Mouse (Mus musculus) cerebellum, postnatal 4 days (tissue): ENCODE measurements at regions not wholly inside any gene's neighbourhood (a gene's known extent, or its start where the extent isn't known, plus 50 kb on each side); places are given as distances from the start of the nearest gene placed in this dataset.
"Not testable (repeated sequence)": the region's sequence is repeated elsewhere in the genome, so short reads cannot be mapped to it uniquely, and the experiment has no call there.

Source experiments
- DNase-seq, 2 experiments: peaks; one replicate each; pipeline ENCODE4 v3.0.0; 2022; ENCODE audit warnings: low spot score in 2 of 2, mixed read lengths in 1 of 2

DNA sequence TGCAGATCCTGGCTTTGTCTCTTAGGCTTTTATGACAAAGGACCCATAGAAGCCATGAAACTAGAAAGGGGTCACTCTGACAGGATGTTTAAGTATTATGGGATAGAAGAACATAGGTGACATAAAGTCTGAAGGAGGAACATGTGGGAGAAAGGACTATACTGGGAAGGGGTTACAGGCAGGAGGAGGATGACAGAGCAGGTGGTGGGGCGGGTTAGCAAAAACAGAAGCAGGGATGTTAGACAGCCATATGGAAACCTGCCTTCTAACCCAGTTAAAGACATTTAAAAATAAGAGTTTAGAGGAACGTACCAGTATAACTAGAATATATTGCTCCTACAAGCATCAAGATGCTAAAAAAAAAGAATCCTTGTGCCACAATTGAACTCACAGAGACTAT, 438.9 kb upstream of the Htr2a start:
- no peak for DNase-seq

DNA sequence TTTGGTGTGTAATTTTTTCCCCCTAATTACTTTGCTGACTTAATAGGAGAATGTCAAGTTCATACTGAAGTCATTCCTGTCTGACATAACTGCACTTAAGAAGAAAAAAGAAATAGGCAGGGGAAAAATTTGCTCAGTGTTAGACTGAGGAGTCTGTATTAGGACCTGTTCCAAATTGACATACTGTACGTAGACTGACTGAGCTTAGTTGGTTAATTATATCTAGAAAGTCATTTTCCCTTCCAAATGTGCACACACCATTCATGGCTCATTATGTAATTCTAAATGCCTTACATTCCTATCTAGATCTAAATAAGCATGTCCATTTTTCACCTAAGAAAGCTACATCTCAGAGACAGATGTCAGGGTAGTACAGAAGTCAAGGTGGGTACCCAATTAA, 435.6 kb upstream of the Htr2a start:
- no peak for DNase-seq

DNA sequence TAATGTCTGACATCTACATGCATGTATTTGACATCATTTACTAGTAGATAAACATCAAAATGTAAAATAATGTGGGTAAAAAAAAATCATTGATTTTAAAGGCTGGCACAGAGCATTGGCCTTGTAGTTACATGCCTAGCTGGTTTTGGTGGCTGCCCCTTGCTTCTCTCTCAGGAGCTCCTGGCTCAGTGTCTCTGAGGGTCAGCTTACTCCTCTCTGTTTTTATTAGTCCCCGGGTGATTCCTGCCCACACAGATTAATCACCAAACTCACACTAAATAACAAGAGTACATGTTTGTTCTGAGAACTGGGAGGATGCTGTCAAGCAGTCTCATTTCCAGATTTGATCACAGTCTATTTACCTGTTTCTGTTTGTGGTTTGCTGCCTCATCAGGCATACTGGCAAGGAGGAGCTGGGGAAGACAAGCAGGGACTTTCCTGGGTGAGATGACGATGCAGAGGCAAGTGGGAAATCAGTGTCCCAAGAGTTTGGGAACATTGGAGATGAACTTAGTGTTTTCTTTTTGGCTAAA, 422.7 kb upstream of the Htr2a start:
- DNase-seq: no peak

DNA sequence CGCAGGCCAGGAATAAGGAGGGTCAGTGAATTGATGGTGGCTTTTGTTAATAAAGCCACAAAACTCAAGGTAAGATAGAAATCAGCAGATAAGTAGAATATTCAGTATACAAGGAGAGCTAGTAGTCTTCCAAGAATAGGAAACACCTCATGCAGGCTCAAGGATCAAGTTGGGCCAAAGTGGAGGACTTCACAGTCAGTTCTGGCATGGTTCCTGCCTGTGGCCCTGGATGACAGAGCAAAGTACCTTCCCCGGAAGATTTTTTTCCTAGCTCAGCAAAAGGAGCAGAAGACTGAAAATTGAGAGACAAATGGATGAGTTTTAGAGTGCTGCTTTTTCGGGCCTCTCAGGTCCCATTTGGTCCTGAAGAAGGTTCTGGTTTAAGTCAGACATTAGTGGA, 420.9 kb upstream of the Htr2a start:
- no peak for DNase-seq

DNA sequence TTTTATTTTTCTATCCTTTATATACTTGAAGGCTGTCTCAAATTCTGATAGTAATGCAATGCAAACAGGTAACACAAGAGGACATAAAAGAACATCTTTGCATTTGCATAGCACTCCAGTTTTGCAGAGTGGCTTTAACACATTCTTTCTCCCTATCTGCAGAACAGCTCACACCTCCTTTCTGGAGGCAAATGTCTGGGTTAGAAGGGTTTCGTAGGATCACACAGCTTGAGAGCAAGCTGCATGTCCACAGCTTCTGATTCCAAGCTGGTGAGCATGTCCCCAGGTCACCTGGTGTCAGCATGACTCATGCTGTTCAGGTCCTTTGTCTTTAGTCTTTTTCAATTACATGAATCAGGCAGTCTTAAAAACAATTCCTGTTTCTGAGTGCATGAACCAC, 418.5 kb upstream of the Htr2a start:
- DNase-seq: no peak

DNA sequence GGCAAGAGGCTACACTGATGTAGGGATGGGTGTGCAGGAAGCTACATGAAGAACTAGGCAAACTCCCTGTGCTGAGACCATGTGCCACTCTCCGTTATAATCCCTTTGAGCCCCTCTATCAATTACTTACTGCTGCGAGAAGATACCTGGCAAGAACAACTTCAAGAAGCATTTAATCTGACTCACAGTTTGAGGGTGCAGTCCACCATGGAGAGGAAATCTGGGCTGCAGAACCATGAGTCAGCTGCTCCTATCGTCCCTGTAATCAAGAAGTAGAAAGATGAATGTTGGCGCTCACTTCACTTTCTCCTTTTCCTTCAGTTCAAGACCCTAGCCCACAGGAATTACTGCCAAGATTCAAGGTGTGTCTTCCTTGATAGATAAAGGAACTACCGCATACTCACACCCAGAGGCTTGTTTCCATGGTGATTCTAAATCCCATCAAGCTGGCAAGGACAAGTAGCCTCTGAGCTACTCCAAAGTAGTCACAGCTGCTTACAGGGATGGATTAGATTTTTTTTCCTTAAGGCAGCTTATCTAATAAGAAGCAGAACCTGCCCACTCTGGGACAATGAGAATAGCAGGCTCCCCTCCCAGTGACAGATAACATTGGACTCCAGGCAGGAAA, 411.0 kb upstream of the Htr2a start:
- DNase-seq: no peak

DNA sequence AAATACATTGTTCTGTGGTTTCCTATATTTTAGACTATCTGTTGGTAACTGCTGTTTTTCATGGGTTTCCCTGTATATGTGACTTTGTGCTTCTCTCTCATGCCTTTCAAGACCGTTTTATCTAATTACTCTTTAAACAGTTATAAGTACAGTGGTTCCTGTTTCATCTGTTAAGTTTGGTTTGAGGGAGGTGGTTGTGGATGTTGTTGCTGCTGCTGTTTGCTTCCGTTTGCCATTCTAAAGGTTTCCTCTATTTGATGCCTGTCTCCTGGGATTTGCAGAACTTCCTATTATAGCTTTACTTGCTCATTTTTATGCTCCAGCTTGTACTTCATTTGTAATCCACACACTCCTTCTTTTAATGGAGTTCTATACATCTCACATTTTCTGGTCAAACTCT, 400.4 kb upstream of the Htr2a start:
- DNase-seq: no peak

DNA sequence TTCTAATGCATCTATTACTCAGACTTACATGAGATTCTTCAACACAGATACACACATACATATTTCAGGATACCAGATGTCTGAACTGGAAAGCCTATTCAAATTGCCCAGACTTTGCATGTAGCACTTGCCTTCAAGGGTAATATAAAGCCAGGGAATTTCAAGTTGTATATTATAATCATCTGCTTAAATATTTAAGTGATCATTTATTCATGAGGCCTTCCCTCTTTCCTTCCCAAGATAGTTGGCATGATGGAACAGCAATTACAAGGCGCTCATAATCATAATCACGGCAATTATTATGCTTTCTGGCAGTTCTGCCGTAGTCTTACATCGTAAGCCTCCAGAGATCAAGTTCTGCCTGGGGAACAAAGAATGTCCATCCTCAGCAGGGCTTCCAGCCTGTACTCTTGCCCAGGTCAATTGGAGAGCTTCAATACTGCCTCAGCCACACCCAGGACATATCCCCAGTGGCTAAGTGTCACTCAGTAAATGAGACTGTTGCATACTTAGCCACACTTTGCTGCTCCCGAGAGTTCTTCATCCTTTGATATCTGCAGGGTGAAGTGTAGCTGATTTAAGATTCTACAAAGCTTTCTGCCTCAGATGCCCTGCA, 391.3 kb upstream of the Htr2a start:
- DNase-seq: no peak

DNA sequence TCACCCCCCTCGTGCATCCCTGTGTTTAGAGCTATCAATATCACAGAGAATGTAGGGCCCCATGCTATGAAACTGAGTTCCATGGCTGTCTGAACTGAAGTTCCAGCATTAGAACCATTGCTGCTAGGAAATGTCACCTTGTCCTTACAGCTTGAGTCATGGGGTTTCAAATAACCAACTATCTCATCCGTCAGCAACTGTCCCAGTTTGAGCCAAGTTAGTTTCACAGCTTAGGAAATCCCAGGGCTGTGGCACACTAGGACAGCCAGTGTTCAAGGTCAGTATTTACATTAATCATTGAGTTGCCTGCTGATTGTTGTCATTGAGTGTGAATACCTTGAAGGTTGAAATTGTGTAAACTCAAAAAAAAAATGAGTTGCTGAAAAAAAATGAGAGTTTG, 390.6 kb upstream of the Htr2a start:
- no peak for DNase-seq

DNA sequence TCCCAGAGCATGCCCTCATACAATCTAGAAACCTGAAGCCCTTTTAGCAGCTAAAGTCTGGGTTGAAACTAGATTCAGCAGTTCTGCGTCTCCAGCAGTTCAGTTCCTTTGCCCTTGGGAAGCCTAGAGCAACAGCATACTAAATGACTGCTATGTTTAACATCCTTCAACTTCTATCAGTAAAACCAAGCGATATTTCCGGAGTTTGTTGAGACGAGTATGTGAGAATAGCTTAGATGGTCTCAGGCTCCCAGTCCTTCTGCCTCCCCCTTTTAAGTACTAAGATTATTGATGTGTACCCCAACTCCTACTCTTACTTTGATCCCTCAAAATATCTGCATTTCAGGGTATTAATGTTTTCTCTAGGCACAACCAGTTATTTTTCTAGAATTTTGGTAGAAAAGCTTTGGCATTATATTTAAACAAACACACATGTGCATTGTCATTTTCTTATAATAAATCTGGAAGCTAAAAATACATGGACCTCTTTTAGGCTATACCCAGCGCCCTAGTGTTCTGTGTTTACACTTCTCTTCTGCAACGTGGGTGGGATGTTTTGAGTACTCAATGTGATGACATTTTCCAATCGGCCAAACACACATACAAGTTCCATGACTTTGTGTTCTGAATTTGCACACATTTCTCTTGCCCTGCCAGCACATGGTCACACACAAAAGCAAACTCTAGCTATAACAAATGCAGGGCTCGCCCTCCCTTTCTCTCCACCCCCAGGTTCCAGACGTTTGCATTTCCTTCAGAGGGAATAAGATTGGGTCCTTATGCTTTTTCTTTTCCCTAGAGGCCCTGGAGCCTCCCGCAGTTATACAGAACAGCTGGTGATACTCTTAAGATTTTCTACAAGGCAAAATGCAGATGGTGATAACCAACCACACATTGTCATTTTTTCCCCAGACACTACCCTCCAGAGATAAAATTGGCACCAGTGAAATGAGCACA, 388.2 kb upstream of the Htr2a start:
- DNase-seq: no peak

DNA sequence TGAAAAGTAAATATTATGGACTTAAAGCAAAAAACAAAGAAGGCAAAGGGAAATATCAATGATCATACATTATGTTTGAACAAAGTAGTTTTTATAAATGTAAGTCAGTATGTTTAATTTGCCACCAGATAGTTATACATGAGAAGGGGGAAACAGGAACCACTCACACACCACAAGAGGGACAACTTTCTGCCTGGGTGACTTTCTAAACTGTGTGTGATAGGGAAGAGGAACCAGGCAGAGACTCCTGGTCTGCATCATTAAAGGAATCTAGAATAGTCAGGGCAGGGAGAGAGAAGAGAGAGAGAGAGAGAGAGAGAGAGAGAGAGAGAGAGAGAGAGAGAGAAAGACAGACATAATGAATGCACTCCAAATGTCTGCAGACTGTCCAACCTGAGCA, 385.6 kb upstream of the Htr2a start:
- no peak for DNase-seq

DNA sequence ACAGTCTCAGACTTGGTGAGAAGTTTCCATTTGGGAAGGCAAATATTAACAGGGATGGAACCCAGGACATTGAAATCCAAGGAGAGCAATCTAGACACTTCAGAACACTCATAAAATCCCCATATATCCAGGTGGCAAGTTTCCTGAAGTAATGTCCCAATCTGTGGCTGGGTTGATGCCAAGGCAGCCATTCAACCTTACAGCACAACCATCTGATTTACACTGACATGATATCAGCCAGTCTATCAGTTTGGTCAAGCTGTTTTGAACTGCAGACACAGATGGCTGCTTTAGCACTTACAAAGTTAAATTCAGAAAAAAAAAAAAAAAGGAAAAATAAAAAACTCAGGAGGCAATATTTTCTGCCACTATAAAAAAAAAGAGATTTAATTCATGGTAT, 381.2 kb upstream of the Htr2a start:
- peak in 1 of 2 experiments; percentile 9 for DNase-seq

DNA sequence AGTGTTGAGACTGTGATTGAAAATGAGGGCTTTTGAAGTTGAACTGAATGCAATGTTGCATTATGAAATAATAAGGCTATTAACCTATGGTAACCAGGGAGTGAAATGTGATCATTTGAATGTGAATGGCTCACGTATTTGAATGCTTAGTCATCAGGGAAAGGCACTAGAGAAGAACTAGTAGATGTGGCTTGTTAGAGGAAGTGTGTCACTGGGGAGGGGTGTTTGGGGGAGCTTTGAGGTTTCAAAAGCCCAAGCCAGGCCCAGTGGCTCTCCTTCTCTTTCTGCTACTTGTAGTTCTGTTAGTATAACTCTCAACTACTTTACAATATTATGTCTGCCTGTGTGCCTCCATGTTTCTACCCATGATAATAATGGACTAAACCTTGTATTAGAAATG, 373.6 kb upstream of the Htr2a start:
- DNase-seq: no peak

DNA sequence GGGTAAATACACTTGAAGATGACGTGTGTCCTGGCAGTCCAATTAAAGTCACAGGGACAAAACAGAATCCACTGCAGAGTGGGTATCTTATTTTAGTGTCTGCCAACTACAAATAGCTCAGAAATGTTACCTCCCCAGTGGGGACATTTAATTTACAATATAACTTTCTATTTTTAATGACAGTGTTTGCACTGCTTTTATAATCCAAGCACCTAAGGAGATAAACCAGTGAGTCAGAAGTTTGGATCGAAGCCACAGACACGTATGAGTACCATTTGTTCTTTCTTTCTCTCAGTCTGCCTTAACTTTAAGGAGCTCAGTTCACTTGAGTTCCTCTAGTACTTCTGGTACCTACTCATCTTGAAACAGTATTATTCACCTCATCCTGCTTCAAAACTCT, 346.1 kb upstream of the Htr2a start:
- no peak for DNase-seq

DNA sequence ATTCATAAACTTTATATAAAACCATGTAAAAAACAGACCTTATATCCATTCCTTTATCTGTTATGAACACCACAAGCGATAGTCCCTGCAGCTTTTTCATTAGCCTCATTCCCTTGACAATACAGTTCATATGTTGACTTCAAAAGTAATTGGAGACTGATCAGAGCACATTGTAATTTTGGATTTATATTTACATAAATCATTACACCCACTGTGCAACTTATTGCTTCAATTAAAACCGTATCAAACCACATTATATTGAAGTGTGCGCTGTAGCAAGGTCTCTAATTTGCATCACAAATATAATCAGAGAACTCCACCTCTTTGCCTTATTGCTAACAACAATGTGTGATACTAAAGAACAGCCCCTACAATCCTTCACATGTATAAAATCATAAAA, 336.2 kb upstream of the Htr2a start:
- DNase-seq: no peak

DNA sequence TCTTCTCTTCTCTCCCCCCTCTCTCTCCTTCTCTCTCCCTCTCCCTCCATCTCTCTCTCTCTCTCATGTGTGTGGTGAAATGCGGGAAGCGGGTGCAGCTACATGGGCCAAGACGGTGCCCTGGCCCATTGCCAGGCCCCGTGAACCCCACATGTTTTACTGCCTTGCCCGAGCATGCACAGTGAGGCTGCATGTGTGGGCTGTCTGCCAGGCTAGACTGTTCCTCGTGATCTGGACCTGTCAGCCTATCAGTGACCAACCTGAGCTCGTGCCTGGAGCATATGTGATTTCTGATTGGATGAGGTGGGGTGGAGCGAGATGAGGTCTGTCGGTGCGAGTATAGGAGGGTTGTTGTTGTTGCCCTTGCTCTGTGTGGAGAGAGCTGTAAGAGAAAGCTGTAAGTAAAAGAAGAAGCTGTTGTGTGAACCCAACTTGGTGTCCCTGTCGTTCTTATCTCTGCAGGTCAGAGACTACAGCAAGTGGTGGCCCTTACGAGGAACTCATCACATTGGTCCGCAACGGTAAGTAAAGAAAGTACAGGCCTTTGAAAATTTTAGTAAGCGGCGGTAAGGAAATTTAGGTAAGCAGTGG, 333.8 kb upstream of the Htr2a start:
- DNase-seq: no peak

DNA sequence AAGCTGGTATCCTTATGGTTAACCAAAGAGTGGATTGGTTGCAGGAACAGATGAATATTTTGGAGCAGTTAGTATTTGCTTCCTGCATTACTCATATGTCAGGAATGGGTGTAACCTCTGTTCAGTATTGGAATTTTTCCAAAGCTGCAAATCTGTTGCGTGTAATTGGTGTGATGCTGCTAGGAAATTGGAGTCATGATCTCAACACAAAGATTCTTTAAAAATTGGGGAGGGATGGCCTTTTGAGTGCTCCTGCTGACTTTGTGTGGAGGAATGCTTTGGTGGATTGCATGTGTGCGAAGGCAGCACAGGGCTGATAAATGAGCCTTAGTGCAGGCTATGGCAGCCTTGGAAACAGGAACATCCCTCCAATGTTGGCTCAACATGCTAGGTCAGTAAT, 331.2 kb upstream of the Htr2a start:
- not testable (repeated sequence) for DNase-seq

DNA sequence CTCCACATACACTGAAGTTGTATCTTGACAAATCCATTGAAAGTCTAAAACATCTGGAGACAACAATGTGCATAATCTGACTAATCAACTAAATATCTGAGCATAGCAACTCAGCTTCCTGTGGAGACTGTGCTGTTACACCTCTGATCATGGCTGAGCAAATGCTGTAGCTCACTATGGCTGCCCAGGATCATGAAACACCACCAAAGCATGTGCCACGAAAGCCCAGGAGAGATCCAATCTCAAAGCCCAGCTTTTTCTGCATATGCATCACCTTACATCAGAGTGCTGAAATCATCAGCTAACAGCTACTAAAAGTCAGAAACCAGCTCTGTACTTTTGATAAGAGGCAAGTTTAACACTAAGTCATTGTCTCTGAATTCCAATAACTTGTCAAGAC, 313.3 kb upstream of the Htr2a start:
- DNase-seq: no peak

DNA sequence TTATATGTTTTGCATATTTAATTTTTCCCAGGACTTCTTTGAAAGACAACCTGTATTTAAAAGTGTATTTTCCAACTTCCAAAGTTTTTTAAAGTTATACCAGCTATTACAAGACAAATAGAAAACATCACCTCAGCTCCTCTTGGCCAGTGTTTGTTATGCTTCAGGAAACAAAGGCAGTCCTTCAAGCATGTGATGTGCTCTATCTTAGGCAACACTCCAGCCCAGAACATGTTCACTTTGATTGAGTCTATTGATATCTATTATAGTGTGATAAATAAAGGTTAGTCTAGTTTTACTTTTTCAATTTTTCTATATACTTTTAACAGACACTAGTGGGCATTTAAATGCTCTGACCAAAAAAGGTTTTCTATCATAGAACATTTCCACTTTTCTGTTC, 289.9 kb upstream of the Htr2a start:
- no peak for DNase-seq

DNA sequence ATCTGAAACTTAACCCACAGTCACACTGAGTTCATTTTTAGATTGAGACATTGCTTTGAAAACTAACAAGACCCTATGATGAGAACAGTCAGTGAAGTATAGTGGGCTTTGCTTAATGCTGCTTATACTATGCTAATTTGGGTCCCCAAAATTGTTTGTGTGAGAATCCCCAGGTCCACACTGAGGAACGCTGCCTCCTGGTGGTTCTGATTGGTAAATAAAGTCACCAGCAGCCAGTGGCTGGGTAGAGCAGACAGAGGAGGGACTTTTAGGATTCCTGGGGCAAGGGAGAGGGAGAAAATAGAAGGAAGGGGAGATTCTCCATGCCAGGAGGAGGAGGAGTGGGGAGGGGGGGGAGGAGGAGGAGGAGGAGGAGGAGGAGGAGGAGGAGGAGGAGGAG, 288.4 kb upstream of the Htr2a start:
- DNase-seq: no peak

DNA sequence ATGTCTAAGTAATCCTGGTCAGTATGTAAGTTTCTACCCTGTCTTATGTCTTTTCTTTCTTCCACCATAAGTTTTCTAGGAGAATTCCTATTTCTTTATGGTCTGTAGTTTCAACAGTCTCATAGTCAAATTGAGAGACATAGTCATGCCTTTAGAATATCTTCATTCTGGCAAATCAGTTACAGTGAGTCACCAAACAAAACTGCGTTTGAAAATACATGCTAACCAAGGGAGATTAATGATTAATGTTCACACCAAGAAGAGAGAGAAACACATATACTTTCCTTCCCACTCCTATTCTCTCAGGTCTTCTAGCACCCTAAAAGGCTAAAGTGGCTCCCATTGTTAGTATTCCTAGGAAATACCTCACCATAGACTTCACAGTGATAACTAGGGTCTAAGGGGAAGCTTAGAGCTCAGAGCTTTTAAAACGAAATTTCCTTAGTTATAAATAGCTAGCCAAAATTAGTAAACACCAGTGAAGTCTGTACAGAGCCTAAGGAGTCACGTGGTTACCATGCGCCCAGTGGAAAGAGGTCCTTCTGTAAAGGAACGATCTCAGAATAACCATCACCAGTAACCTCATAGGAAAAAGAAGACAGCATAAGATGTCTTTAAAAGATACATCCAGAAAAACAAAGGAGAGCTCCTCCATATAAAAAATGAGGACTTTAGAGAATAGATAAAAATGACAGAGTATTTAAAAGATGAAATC, 281.8 kb upstream of the Htr2a start:
- no peak for DNase-seq
